Mouse (Mus musculus): ENCODE measurements around the gene Sgms1.

GRCm38 (mm10) chr19:32273714-32274113 lies 115.8 kb downstream of the Sgms1 start:
- no peak for TF ChIP-seq CTCF (IDR thresholded peaks at IDR 0.05; ENCODE audit: control insufficient read depth, insufficient read depth, insufficient read length)
- TF ChIP-seq MAX (IDR thresholded peaks at IDR 0.05) = no peak
- TF ChIP-seq FOSL1 (IDR thresholded peaks at IDR 0.05; ENCODE audit: insufficient read depth, low read length, poor library complexity, severe bottlenecking) = no peak
- TF ChIP-seq USF1 (IDR thresholded peaks at IDR 0.05; ENCODE audit: low read depth) = no peak
- TF ChIP-seq MYOG (IDR thresholded peaks at IDR 0.05; ENCODE audit: control insufficient read depth, extremely low read depth, insufficient read length) = no peak
- TF ChIP-seq CEBPB (IDR thresholded peaks at IDR 0.05; ENCODE audit: low read depth) = no peak
- no peak for TF ChIP-seq MYOD1 (IDR thresholded peaks at IDR 0.05; ENCODE audit: control insufficient read depth, insufficient read length, low read depth)

Measured in C2C12 (cell line).